Mouse (Mus musculus) lung, embryonic 16.5 days (tissue): Measurements from ENCODE around the gene Galp. TPM values are rescaled to one million over a fixed set of nuclear protein-coding genes. Genes with fewer than 3 reads are reported as not detected.
"Not testable (repeated sequence)": the region's sequence is repeated elsewhere in the genome, so short reads cannot be mapped to it uniquely, and the experiment has no call there.

Experiments
- ATAC-seq: fragments of 200-750 bp; cut with Nextera tagmentation; 2 replicates; pipeline ENCODE4 v1.8.0; 2017; ENCODE audit warnings: low read depth, mild to moderate bottlenecking, moderate library complexity
- H3K27ac ChIP-seq: fragments of 300-500 bp; sonication (generic); 2 replicates; pipeline ENCODE4 v1.5.1; 2014; ENCODE audit warnings: mild to moderate bottlenecking, control low read depth, low read length
- H3K27me3 ChIP-seq: fragments of 300-500 bp; sonication (generic); 2 replicates; pipeline ENCODE4 v1.6.1; 2014; ENCODE audit warnings: low read depth, low read length, mixed read lengths; ENCODE audit not compliant: control insufficient read depth, insufficient read depth
- H3K36me3 ChIP-seq: fragments of 300-500 bp; sonication (generic); 2 replicates; pipeline ENCODE4 v1.6.1; 2014; ENCODE audit warnings: low read length; ENCODE audit not compliant: control insufficient read depth, insufficient read depth
- H3K4me1 ChIP-seq: fragments of 300-500 bp; sonication (generic); replicated peaks from 2 replicates; pipeline ENCODE4 v1.6.1; 2014; ENCODE audit warnings: low read length, mixed read lengths; ENCODE audit not compliant: control insufficient read depth, insufficient read depth
- H3K4me2 ChIP-seq: fragments of 300-500 bp; sonication (generic); 2 replicates; pipeline ENCODE4 v1.6.1; 2014; ENCODE audit warnings: low read depth, low read length, control low read depth
- H3K4me3 ChIP-seq: fragments of 300-500 bp; sonication (generic); 2 replicates; pipeline ENCODE4 v1.5.1; 2014; ENCODE audit warnings: mild to moderate bottlenecking, low read length, control low read depth
- H3K9ac ChIP-seq: fragments of 300-500 bp; sonication (generic); 2 replicates; pipeline ENCODE4 v1.6.1; 2014; ENCODE audit warnings: low read length, control low read depth
- H3K9me3 ChIP-seq: fragments of 300-500 bp; sonication (generic); 2 replicates; pipeline ENCODE4 v1.6.1; 2016; ENCODE audit warnings: low read length; ENCODE audit not compliant: control insufficient read depth
- WGBS: fragments of 180-500 bp; shearing (Covaris S2); extraction: QIAGEN DNeasy Blood & Tissue Kit; methylation state at CpG from one replicate; pipeline ENCODE4 v1.1.7; 2014; 5-methylcytosine and 5-hydroxymethylcytosine counted together
- polyA plus RNA-seq: library from polyadenylated mRNA; unstranded; fragments of >200 nt; fragmentation: Nextera tagmentation; extraction: Ambion mirVana; gene quantifications from 2 replicates; pipeline ENCODE4 v1.2.1, GENCODE M21; 2015

Gene Galp
- polyA plus RNA-seq, 1 experiment from 2014 or later: not detected

DNA sequence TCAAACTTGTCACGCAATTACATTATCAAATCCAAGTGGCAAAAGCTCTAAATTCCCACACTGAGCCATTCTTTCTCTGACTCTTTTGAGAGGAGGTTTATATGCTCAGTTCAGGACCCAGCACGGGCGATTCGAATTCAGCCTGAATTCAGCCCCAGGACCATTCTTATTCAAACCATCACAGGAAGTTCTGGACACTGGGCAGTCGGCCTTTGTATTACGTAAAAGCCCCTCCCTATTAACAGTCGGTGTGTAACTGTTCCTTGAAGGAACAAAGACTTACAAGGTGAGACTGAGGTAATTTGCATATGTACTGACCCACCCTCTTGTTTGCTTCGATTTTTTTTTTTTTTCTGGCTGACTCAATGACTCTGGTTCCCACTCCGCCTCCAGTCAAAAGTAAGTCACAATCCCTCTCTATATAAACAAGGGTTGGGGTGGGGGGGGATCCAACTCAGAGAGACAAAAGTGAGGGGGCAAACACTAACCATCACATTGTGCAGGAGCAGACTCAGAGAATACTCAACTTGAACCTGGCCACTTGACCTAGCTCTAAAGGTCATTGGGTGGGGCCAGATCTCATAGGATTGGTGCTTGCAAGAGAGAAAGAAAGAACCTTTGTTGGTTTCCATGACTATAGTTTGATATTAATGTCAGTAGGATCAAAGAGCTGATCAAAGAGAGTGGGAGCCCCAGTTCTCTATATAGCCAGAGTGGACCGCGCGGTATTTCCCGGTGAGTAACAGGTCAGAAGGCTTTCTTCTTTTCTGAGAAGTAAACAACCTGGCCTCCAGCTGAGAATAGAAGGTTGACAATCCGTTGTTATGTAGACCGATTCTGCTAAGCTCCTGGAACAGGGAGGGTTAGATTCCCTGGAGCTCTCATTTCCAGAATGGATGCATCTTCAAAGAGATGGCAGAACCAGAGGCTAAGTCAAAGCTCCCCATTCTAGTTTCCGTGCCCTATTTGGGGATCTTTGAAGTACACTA lies 61.6 kb downstream of the Galp start:
- Histone ChIP-seq H3K27ac (no peak overlapping the region), H3K4me1 (no peaks in the 10 kb centered on the region), H3K36me3 (no peaks in the 10 kb centered on the region), H3K9ac (no peak overlapping the region), H3K4me2 (no peak overlapping the region), H3K9me3 (no peaks in the 10 kb centered on the region), H3K27me3 (no peaks in the 10 kb centered on the region), H3K4me3 (no peak overlapping the region)
- no peak for ATAC-seq
- 43% methylated on average over 16 of the region's 16 CpGs for WGBS

- not testable (repeated sequence) for H3K27me3 ChIP-seq, H3K9me3 ChIP-seq, H3K4me2 ChIP-seq, H3K9ac ChIP-seq, H3K27ac ChIP-seq, H3K4me1 ChIP-seq, H3K36me3 ChIP-seq, ATAC-seq, H3K4me3 ChIP-seq
- WGBS: 36% methylated on average over 2 of the region's 2 CpGs
These were observed 63.1 kb downstream of the Galp start for GRCm38 (mm10) chr7:6260004-6260403.

GRCm38 (mm10) chr7:6262120-6262519 lies 65.2 kb downstream of the Galp start:
- Histone ChIP-seq H3K4me3 (no peak overlapping the region), H3K27me3 (no peaks in the 10 kb centered on the region), H3K27ac (no peak overlapping the region), H3K4me1 (no peaks in the 10 kb centered on the region), H3K9me3 (no peaks in the 10 kb centered on the region), H3K4me2 (no peak overlapping the region), H3K9ac (no peak overlapping the region), H3K36me3 (no peaks in the 10 kb centered on the region)
- 73% methylated on average over 3 of the region's 3 CpGs for WGBS
- no peak for ATAC-seq

GRCm38 (mm10) chr7:6262984-6263383 lies 66.1 kb downstream of the Galp start:
- WGBS: 67% methylated on average over 4 of the region's 4 CpGs
- Histone ChIP-seq H3K4me1 (no peaks in the 10 kb centered on the region), H3K4me3 (no peak overlapping the region), H3K27ac (no peak overlapping the region), H3K9me3 (no peaks in the 10 kb centered on the region), H3K4me2 (no peak overlapping the region), H3K36me3 (no peaks in the 10 kb centered on the region), H3K9ac (no peak overlapping the region), H3K27me3 (no peaks in the 10 kb centered on the region)
- no peak for ATAC-seq

DNA sequence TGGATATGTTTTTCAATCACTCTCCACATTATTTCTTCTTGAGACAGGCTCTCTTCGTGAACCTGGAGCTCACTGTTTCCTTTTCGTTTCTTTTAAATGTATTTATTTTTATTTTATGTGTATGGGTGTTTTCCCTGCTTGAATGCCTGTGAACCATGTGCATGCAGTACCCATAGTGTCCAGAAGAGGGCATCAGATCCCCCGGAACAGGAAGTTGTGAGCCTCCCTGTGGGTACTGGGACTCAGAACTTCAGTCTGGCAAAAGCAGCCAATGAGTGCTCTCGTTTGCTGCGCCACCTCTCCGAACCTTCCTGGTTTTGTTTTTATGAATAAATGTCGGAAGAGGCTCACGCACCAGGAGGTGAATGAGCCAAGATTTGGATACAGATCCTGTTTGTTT lies 68.8 kb downstream of the Galp start:
- Histone ChIP-seq H3K9me3 (no peaks in the 10 kb centered on the region), H3K9ac (no peak overlapping the region), H3K4me2 (no peak overlapping the region), H3K27me3 (no peaks in the 10 kb centered on the region), H3K27ac (no peak overlapping the region), H3K4me3 (no peak overlapping the region), H3K36me3 (no peaks in the 10 kb centered on the region), H3K4me1 (no peaks in the 10 kb centered on the region)
- no peak for ATAC-seq
- WGBS: 60% methylated on average over 8 of the region's 8 CpGs

Other genes with a start within 250 kb of the Galp start
- not detected in 2 replicates for gene Vmn1r65, start 186.1 kb upstream of the Galp start, polyA plus RNA-seq
- not detected in 2 replicates for gene Nlrp4c, start 151.9 kb upstream of the Galp start, polyA plus RNA-seq
- gene Zfp787, start 41.1 kb upstream of the Galp start, polyA plus RNA-seq: 22.6 and 23.0 TPM in 2 replicates
- gene Zfp444, start 24.9 kb upstream of the Galp start, polyA plus RNA-seq: 48.4 and 53.1 TPM in 2 replicates
- not detected in 2 replicates for gene Zscan5b, start 25.2 kb downstream of the Galp start, polyA plus RNA-seq
- gene Epp13, start 55.6 kb downstream of the Galp start, polyA plus RNA-seq: not detected in 2 replicates
- 6.9 and 7.2 TPM in 2 replicates for gene Zfp667, start 89.5 kb downstream of the Galp start, polyA plus RNA-seq
- gene Zfp583, start 134.2 kb downstream of the Galp start, polyA plus RNA-seq: 6.6 and 6.9 TPM in 2 replicates
- 1.5 and 1.8 TPM in 2 replicates for gene Gm3854, start 146.7 kb downstream of the Galp start, polyA plus RNA-seq
- 3.1 TPM in 2 replicates for gene Zfp78, start 166.2 kb downstream of the Galp start, polyA plus RNA-seq
- 9.5 and 10.5 TPM in 2 replicates for gene Zfp28, start 186.2 kb downstream of the Galp start, polyA plus RNA-seq
- gene Smim17, start 201.6 kb downstream of the Galp start, polyA plus RNA-seq: 0.25 TPM in 1 of 2 replicates, not detected in the other
- not detected in 2 replicates for gene Gm20715, start 213.2 kb downstream of the Galp start, polyA plus RNA-seq
- gene Olfr1344, start 241.6 kb downstream of the Galp start, polyA plus RNA-seq: not detected in 2 replicates